Mouse (Mus musculus) 3T3-L1 (cell line): ENCODE results near the gene Fam214a.

Source experiments
- DNase-seq: peaks from one replicate; pipeline ENCODE4 v3.0.0-alpha.2; 2015; ENCODE audit warnings: low read depth, low spot score

Gene Fam214a

GRCm38 (mm10) chr9:75024089-75024488 lies 71.4 kb downstream of the Fam214a start:
- DNase-seq: no peak

GRCm38 (mm10) chr9:75025689-75026088 lies 73.0 kb downstream of the Fam214a start:
- peak; percentile 47 for DNase-seq

GRCm38 (mm10) chr9:75032408-75032807 lies 79.7 kb downstream of the Fam214a start:
- DNase-seq: no peak

GRCm38 (mm10) chr9:75033141-75033540 lies 80.5 kb downstream of the Fam214a start:
- DNase-seq: peak; percentile 56

- DNase-seq: no peak
Measured at GRCm38 (mm10) chr9:75034691-75035090, 82.0 kb downstream of the Fam214a start.

GRCm38 (mm10) chr9:75035944-75036343 lies 83.3 kb downstream of the Fam214a start:
- DNase-seq: no peak

- DNase-seq: peak; percentile 86
Measured at GRCm38 (mm10) chr9:75037451-75038356, 85.0 kb downstream of the Fam214a start, which contains the start of gene Arpp19. Gene Arpp19 (plus strand): TSS chr9:75037614.

- peak; percentile 48 for DNase-seq
Measured at GRCm38 (mm10) chr9:75038357-75038688, 85.6 kb downstream of the Fam214a start.

- no peak for DNase-seq
Measured at GRCm38 (mm10) chr9:75040566-75040965, 87.9 kb downstream of the Fam214a start.

GRCm38 (mm10) chr9:75041840-75042525 lies 89.3 kb downstream of the Fam214a start:
- DNase-seq: no peak

GRCm38 (mm10) chr9:75043191-75043590 lies 90.5 kb downstream of the Fam214a start:
- DNase-seq: no peak

- DNase-seq: no peak
Measured at GRCm38 (mm10) chr9:75047079-75047478, 94.4 kb downstream of the Fam214a start.

- no peak for DNase-seq
Measured at GRCm38 (mm10) chr9:75049100-75049499, 96.4 kb downstream of the Fam214a start.

- DNase-seq: peak; percentile 84
Measured at GRCm38 (mm10) chr9:75050003-75050402, 97.3 kb downstream of the Fam214a start.

- no peak for DNase-seq
Measured at GRCm38 (mm10) chr9:75051841-75052240, 99.2 kb downstream of the Fam214a start.

GRCm38 (mm10) chr9:75055046-75055445 lies 102.4 kb downstream of the Fam214a start:
- no peak for DNase-seq

- DNase-seq: peak; percentile 62
Measured at GRCm38 (mm10) chr9:75064678-75065331, 112.1 kb downstream of the Fam214a start.

GRCm38 (mm10) chr9:75070457-75071028 lies 117.9 kb downstream of the Fam214a start, which contains the start of gene Myo5a:
Gene Myo5a (plus strand): TSS chr9:75071015.
- peak; percentile 16 for DNase-seq

GRCm38 (mm10) chr9:75071029-75071705 lies 118.5 kb downstream of the Fam214a start:
- DNase-seq: peak; percentile 70

GRCm38 (mm10) chr9:75071706-75072192 lies 119.1 kb downstream of the Fam214a start:
- DNase-seq: peak; percentile 61

GRCm38 (mm10) chr9:75072361-75072760 lies 119.7 kb downstream of the Fam214a start:
- peak; percentile 25 for DNase-seq
